In the genomic region with DNA sequence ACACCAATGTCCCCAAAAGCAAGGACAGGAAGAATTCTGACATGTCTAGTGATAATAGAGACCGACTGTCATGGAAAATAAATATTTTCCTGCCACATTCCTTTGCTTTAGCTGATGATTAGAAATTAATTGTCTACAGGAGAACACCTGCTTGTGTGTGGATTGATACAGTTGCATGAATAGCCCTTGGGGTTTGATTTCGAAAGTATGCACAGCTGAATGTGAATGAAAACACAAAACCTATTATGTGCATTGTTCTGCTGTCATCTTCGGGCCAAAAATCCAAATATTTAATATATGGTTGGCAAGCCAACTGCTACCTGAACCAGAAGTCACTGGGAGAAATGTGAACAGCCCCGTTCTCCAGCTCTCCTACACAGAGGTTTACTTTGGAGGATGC, we compare ENCODE assay signal across 27 mouse cellular contexts.
"Had no signal": no experiment of that assay in that cellular context is flagged by ENCODE, and none has a peak within 500 bp of the region (broad histone marks: within the 10 kb centered on the region; RNA-seq: fewer than 3 reads in every experiment).

No protein-coding gene starts in this region.

- H3K4me3 ChIP-seq: heart, embryonic 10.5 days; heart, embryonic 12.5 days; heart, embryonic 13.5 days; heart, embryonic 15.5 days; hindbrain, embryonic 10.5 days; hindbrain, embryonic 12.5 days; hindbrain, embryonic 13.5 days; hindbrain, embryonic 15.5 days; intestine, embryonic 15.5 days; kidney, embryonic 15.5 days; layer of hippocampus, adult 2 months; left cerebral cortex, adult 2 months had no signal

- H3K4me1 ChIP-seq: heart, embryonic 10.5 days; heart, embryonic 12.5 days; heart, embryonic 13.5 days; heart, embryonic 15.5 days; hindbrain, embryonic 10.5 days; hindbrain, embryonic 12.5 days; hindbrain, embryonic 13.5 days; hindbrain, embryonic 15.5 days; intestine, embryonic 15.5 days; kidney, embryonic 15.5 days had no signal

- DNase-seq: heart, postnatal 10 days; heart, postnatal 14 days; heart, postnatal 36 days; heart, postnatal 4 days; kidney, adult 11 months; kidney, adult 18-20 months; kidney, adult 2 months; kidney, adult 8-10 months; kidney, adult 9 months; kidney, postnatal 10 days; kidney, postnatal 14 days; kidney, postnatal 25 days; kidney, postnatal 36 days; layer of hippocampus, adult 9-11 months; layer of hippocampus, postnatal 36 days had no signal
